Mouse (Mus musculus): ENCODE results near the gene 2310011J03Rik. TPM values are rescaled to one million over a fixed set of nuclear protein-coding genes. Genes with fewer than 3 reads are reported as not detected.
"Not testable (repeated sequence)": the region's sequence is repeated elsewhere in the genome, so short reads cannot be mapped to it uniquely, and the experiment has no call there.

2310011J03Rik gene
- polyA plus RNA-seq, 1 experiment from 2014 or later, result 52.9 TPM

DNA sequence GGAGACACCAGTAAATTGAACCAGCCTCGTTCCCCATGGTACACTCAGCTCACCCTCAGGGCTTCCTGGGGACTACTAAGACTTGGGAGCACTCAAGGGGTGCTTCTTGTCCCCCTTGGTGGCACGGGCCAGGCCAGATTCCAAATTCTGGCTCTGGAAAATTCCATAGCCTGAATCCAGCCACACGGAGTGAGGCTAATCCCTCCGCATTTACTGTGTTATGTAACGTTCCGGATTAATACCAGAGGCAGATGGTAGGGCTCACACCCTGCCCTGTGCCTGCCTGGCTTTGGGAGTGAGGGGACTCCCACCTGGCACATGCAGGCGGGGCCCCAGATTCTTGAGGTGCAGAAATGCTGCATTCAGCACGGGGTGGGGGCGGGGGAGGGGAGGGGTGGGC is 35.1 kb upstream of the 2310011J03Rik start:
- ATAC-seq (ENCODE audit: low FRiP score, low TSS enrichment), result no peak
- Histone ChIP-seq H3K9ac (replicated peaks; ENCODE audit: low read length) (no peak overlapping the region; the same call in 1 of the 2 replicates), H3K4me3 (ENCODE audit: low read length) (no peak overlapping the region), H3K27ac (ENCODE audit: low read length) (no peak overlapping the region), H3K9me3 (ENCODE audit: low read length) (no peaks in the 10 kb centered on the region), H3K4me1 (ENCODE audit: insufficient read depth, low read length) (peaks cover 13% of the 10 kb centered on the region), H3K36me3 (ENCODE audit: insufficient read depth, low read length) (no peaks in the 10 kb centered on the region), H3K27me3 (ENCODE audit: insufficient read depth, low read length) (peaks cover 83% of the 10 kb centered on the region), H3K4me2 (replicated peaks; ENCODE audit: low read depth, low read length) (no peak overlapping the region)
- WGBS, result 12% methylated on average over 9 of the region's 9 CpGs

DNA sequence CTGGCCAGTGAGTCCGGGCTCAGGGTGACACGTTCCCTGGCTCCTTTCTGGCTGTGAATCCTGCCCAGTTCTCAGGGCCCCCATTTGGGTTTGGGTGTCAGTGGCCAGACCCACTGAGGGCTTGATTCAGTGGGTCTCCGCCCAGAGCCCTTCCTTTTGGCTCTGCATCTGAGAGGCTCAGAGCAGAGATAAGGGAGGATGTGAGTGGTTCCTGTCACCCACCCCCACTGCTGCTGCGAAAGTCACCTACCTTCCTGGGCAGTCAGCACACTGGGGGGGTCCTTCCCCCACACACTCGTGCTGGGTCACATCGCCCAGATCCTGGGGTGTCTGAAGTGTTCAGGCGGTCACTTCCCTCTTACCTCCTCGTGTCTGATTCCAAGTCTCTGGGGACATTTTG is 32.4 kb upstream of the 2310011J03Rik start:
- Histone ChIP-seq H3K9me3 (ENCODE audit: low read length) (no peaks in the 10 kb centered on the region), H3K4me3 (ENCODE audit: low read length) (no peak overlapping the region), H3K4me2 (replicated peaks; ENCODE audit: low read depth, low read length) (no peak overlapping the region), H3K27ac (ENCODE audit: low read length) (no peak overlapping the region), H3K4me1 (ENCODE audit: insufficient read depth, low read length) (peaks cover 26% of the 10 kb centered on the region), H3K9ac (replicated peaks; ENCODE audit: low read length) (no peak overlapping the region), H3K27me3 (ENCODE audit: insufficient read depth, low read length) (peaks cover 91% of the 10 kb centered on the region), H3K36me3 (ENCODE audit: insufficient read depth, low read length) (no peaks in the 10 kb centered on the region)
- ATAC-seq (ENCODE audit: low FRiP score, low TSS enrichment), result no peak
- WGBS, result 56% methylated on average over 8 of the region's 8 CpGs

DNA sequence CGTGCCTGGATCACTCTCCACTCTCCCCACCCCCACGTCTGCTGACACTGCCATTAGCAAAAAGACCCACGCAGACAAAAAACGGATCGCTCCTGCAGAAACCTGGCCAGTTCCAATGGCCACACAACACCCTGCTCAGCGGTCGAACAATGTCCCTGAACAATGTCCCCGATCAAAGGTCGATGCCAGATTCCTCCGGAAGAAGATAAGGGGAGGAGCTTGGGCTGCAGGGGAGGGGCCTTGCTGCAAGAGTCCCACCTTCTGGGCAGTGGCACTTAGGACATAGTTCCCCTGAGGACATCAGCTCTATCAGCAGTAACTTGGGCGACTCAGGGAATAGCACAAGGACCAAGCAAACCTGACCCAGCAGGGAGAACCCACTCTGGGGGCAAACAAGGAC is 31.6 kb upstream of the 2310011J03Rik start:
- H3K4me3 ChIP-seq (ENCODE audit: low read length), result no peak overlapping the region
- H3K27ac ChIP-seq (ENCODE audit: low read length), result no peak overlapping the region
- no peak for ATAC-seq (ENCODE audit: low FRiP score, low TSS enrichment)
- no peaks in the 10 kb centered on the region for H3K36me3 ChIP-seq (ENCODE audit: insufficient read depth, low read length)
- H3K27me3 ChIP-seq (ENCODE audit: insufficient read depth, low read length), result peaks cover 91% of the 10 kb centered on the region
- no peak overlapping the region for H3K9ac ChIP-seq (replicated peaks; ENCODE audit: low read length)
- no peak overlapping the region for H3K4me2 ChIP-seq (replicated peaks; ENCODE audit: low read depth, low read length)
- H3K4me1 ChIP-seq (ENCODE audit: insufficient read depth, low read length), result peaks cover 27% of the 10 kb centered on the region
- H3K9me3 ChIP-seq (ENCODE audit: low read length), result no peaks in the 10 kb centered on the region
- 29% methylated on average over 11 of the region's 11 CpGs for WGBS

DNA sequence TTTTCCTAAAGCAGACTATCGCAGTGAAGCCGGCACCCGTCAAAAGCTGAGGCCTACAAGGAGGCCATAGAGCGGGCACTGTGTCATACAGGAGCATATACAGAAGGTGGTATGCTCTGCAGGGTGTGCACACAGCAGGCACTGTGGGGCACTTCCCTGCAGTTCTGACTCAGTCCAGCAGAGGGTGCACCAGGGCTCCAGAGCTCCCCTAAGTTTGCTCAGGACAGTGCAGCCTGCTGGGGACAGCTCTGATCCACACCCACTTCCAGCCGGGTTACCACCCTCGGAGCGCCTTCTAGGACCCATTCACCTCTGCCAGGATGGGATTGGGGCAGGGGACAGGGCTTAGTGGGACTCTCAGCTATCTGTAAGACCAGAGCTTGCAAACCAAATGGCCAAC is 30.0 kb upstream of the 2310011J03Rik start:
- Histone ChIP-seq H3K9me3 (ENCODE audit: low read length) (no peaks in the 10 kb centered on the region), H3K4me3 (ENCODE audit: low read length) (no peak overlapping the region), H3K27me3 (ENCODE audit: insufficient read depth, low read length) (peaks cover 89% of the 10 kb centered on the region), H3K36me3 (ENCODE audit: insufficient read depth, low read length) (no peaks in the 10 kb centered on the region), H3K9ac (replicated peaks; ENCODE audit: low read length) (no peak overlapping the region), H3K4me1 (ENCODE audit: insufficient read depth, low read length) (peaks cover 19% of the 10 kb centered on the region), H3K4me2 (replicated peaks; ENCODE audit: low read depth, low read length) (no peak overlapping the region), H3K27ac (ENCODE audit: low read length) (no peak overlapping the region)
- WGBS, result 3% methylated on average over 7 of the region's 7 CpGs
- ATAC-seq (ENCODE audit: low FRiP score, low TSS enrichment), result peak; percentile 75

DNA sequence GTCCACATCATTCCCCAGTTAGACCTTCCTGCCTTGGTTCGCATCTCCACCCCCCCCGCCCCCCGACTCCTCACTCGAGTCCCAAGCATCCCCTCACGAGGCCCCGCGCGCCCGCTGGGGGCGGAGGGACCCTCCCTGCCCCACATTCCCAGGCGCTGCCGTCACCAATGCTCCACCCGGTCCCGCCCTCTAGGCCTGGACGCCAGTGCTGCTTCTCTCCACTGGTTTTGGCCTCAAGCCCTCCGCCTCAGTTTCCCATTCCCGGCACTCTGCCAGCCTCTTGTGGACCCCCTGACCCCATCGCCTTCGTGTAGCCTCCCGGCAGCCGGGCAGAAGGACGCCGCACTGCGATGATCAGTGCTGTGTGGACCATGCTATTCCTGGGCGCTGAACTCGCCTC is 28.6 kb upstream of the 2310011J03Rik start:
- no peaks in the 10 kb centered on the region for H3K36me3 ChIP-seq (ENCODE audit: insufficient read depth, low read length)
- peak overlapping the region; percentile 41; the same call in 1 of the 2 replicates for H3K4me3 ChIP-seq (ENCODE audit: low read length)
- H3K4me1 ChIP-seq (ENCODE audit: insufficient read depth, low read length), result peaks cover 26% of the 10 kb centered on the region
- H3K27me3 ChIP-seq (ENCODE audit: insufficient read depth, low read length), result peaks cover 87% of the 10 kb centered on the region
- no peak for ATAC-seq (ENCODE audit: low FRiP score, low TSS enrichment)
- no peaks in the 10 kb centered on the region for H3K9me3 ChIP-seq (ENCODE audit: low read length)
- no peak overlapping the region for H3K27ac ChIP-seq (ENCODE audit: low read length)
- no peak overlapping the region for H3K9ac ChIP-seq (replicated peaks; ENCODE audit: low read length)
- H3K4me2 ChIP-seq (replicated peaks; ENCODE audit: low read depth, low read length), result peak overlapping the region; percentile 51
- WGBS, result 15% methylated on average over 26 of the region's 26 CpGs

DNA sequence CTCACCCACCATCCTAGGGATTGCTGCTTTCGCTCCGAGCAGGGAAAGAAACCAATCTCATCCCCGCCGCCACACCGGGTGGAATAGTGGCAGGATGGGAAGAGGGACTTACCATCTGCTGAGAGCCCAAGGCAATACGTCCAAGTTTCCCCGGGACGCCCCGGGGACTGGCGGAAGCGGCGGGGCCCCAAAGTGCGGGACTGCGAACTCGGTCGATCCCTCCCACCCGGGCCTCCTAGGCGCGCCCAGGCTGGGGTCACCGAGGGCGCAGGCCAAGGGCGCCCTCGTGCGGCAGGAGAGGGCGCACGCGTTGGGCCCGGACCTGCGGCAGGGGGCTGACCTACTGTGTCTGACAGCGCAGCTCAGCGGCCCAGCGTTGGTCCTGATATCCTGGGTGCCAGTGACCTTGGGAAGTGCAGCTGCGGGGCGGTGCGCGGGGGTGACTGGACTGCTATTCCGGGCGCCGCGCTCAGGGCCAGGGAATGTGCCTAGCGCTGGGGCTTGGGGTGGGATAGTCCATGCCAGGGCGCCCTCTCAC is 28.0 kb upstream of the 2310011J03Rik start, which contains the start of gene Adamtsl5:
Adamtsl5 (minus strand) TSS at position 169 of the 538 bp plus-strand sequence.
- Histone ChIP-seq H3K4me3 (ENCODE audit: low read length) (peak within 1 kb of the TSS; percentile 41), H3K27ac (ENCODE audit: low read length) (no peak within 1 kb of the TSS), H3K4me1 (ENCODE audit: insufficient read depth, low read length) (peaks cover 32% of the 10 kb centered on the region), H3K27me3 (ENCODE audit: insufficient read depth, low read length) (peaks cover 87% of the 10 kb centered on the region), H3K4me2 (replicated peaks; ENCODE audit: low read depth, low read length) (peak within 1 kb of the TSS; percentile 51), H3K9me3 (ENCODE audit: low read length) (no peaks in the 10 kb centered on the region), H3K36me3 (ENCODE audit: insufficient read depth, low read length) (no peaks in the 10 kb centered on the region), H3K9ac (replicated peaks; ENCODE audit: low read length) (peak within 1 kb of the TSS; percentile 55)
- under 1% methylated on average over 42 of the region's 42 CpGs for WGBS
- peak; percentile 19; the same call in 1 of the 2 replicates for ATAC-seq (ENCODE audit: low FRiP score, low TSS enrichment)

DNA sequence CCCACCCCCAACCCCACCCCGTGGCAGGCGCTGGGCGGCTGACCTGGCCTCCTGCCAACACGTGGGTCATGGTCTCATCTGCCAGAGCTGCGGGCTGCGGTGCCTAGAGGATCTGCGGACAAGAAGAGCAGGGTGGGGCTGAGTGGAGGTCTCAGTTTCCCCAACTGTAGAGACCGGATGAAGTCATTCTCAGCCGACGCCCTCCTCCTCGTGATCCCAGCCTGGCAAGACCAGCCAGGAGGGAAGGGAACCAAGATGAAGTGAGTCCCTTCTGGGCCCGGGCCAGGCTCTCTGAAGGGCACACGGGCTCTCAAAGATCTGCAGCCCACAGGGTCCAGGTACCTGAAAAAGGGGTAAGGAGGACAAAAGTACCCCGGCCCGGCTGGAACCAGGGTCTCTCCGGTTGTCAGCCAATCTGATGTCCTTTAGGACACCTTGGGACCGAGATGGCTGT is 27.2 kb upstream of the 2310011J03Rik start:
- H3K4me1 ChIP-seq (ENCODE audit: insufficient read depth, low read length), result peaks cover 36% of the 10 kb centered on the region
- 11% methylated on average over 17 of the region's 17 CpGs for WGBS

DNA sequence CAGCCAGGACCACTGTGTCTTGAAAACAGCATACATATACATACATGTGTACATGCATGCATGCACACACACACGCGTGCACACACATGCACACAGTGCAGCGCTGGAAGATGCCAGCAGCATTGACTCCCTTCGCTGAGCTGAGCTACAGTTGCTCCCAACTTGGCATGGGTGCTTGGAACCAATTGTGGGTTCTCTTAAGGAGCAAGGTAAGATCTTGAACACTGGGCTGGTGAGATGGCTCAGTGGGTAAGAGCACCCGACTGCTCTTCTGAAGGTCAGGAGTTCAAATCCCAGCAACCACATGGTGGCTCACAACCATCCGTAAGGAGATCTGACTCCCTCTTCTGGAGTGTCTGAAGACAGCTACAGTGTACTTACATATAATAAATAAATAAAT is 25.6 kb upstream of the 2310011J03Rik start:
- H3K9me3 ChIP-seq (ENCODE audit: low read length); H3K4me2 ChIP-seq (replicated peaks; ENCODE audit: low read depth, low read length); ATAC-seq (ENCODE audit: low FRiP score, low TSS enrichment); H3K9ac ChIP-seq (replicated peaks; ENCODE audit: low read length); H3K27ac ChIP-seq (ENCODE audit: low read length); H3K36me3 ChIP-seq (ENCODE audit: insufficient read depth, low read length); H3K4me3 ChIP-seq (ENCODE audit: low read length): not testable (repeated sequence)
- Histone ChIP-seq H3K27me3 (ENCODE audit: insufficient read depth, low read length) (peaks cover 94% of the 10 kb centered on the region), H3K4me1 (ENCODE audit: insufficient read depth, low read length) (peaks cover 48% of the 10 kb centered on the region)
- 76% methylated on average over 5 of the region's 6 CpGs for WGBS

More for the DNA sequence above, 27.2 kb upstream of the 2310011J03Rik start:
- H3K9me3 ChIP-seq (ENCODE audit: low read length), result no peaks in the 10 kb centered on the region
- no peak overlapping the region for H3K27ac ChIP-seq (ENCODE audit: low read length)
- H3K4me3 ChIP-seq (ENCODE audit: low read length), result peak overlapping the region; percentile 41
- H3K36me3 ChIP-seq (ENCODE audit: insufficient read depth, low read length), result no peaks in the 10 kb centered on the region
- peak overlapping the region; percentile 51 for H3K4me2 ChIP-seq (replicated peaks; ENCODE audit: low read depth, low read length)
- peaks cover 92% of the 10 kb centered on the region for H3K27me3 ChIP-seq (ENCODE audit: insufficient read depth, low read length)
- ATAC-seq (ENCODE audit: low FRiP score, low TSS enrichment), result no peak
- peak overlapping the region; percentile 55 for H3K9ac ChIP-seq (replicated peaks; ENCODE audit: low read length)

DNA sequence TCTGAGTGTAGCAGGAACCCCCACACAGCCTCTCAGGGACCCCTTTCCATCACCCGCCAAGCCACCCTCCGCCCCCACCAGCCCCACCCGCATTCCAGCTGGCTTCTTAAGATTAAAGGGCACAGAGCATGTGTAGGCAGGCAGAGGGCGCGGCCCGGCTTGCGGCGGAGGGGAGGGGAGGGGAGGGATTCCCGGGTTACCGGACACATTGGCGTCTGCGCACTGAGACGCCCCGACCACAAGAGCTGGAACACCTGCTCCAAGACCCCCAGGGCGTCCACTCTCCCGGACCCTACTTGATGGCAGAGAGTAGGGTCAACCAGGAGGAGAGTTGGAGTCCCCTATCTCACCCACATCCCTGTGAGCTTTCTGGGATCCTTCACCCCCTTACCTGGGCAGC is 24.8 kb upstream of the 2310011J03Rik start:
- peak overlapping the region; percentile 24; the same call in 1 of the 2 replicates for H3K4me2 ChIP-seq (replicated peaks; ENCODE audit: low read depth, low read length)
- H3K4me1 ChIP-seq (ENCODE audit: insufficient read depth, low read length), result peaks cover 48% of the 10 kb centered on the region
- under 1% methylated on average over 15 of the region's 16 CpGs for WGBS
- no peaks in the 10 kb centered on the region for H3K36me3 ChIP-seq (ENCODE audit: insufficient read depth, low read length)
- no peak for ATAC-seq (ENCODE audit: low FRiP score, low TSS enrichment)
- H3K9ac ChIP-seq (replicated peaks; ENCODE audit: low read length), result peak overlapping the region; percentile 17; the same call in 1 of the 2 replicates
- H3K27ac ChIP-seq (ENCODE audit: low read length), result no peak overlapping the region
- no peak overlapping the region for H3K4me3 ChIP-seq (ENCODE audit: low read length)
- peaks cover 96% of the 10 kb centered on the region for H3K27me3 ChIP-seq (ENCODE audit: insufficient read depth, low read length)
- H3K9me3 ChIP-seq (ENCODE audit: low read length), result no peaks in the 10 kb centered on the region

DNA sequence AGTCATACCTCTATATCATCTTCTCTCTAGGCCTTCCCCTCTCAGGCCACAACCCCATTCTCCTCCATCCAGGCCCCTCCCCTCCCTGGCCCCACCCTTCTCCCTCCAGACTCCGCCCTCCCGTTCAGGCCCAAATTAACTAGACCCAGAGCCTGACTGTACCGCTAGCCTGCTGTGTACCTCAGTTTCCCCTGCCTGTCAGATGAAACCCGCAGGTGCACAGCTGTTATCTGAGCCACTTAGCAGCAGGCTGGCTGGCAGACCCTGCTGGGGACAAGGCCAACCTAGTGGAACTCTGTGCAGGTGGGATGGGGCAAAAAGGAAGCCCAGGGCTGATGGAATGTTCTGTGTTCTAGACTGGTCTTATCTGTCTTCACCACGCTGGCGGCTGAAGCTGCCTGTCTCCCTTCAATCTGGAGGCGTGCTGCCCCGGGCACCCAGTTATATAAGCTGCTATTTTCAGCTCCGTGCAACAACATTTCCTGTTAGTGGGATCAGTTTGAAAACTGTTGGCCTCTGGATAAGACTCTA is 23.9 kb upstream of the 2310011J03Rik start:
- ATAC-seq (ENCODE audit: low FRiP score, low TSS enrichment), result no peak
- Histone ChIP-seq H3K4me1 (ENCODE audit: insufficient read depth, low read length) (peaks cover 48% of the 10 kb centered on the region), H3K9ac (replicated peaks; ENCODE audit: low read length) (no peak overlapping the region), H3K27ac (ENCODE audit: low read length) (no peak overlapping the region), H3K27me3 (ENCODE audit: insufficient read depth, low read length) (peaks cover 88% of the 10 kb centered on the region), H3K4me2 (replicated peaks; ENCODE audit: low read depth, low read length) (no peak overlapping the region), H3K4me3 (ENCODE audit: low read length) (no peak overlapping the region), H3K36me3 (ENCODE audit: insufficient read depth, low read length) (no peaks in the 10 kb centered on the region), H3K9me3 (ENCODE audit: low read length) (no peaks in the 10 kb centered on the region)
- WGBS, result 43% methylated on average over 9 of the region's 9 CpGs

Measured in kidney, embryonic 16.5 days (tissue).